Mouse (Mus musculus): ENCODE data around the gene Agbl2. TPM values are rescaled to one million over a fixed set of nuclear protein-coding genes. Genes with fewer than 3 reads are reported as not detected.

Gene Agbl2
- total RNA-seq (2021): 1 to 10 TPM in 1 of 2 experiments, under 1 TPM in 1; 0.64 to 1.5 TPM
- long read RNA-seq, partial matches to known transcripts: 1 of 5 reads
- long read RNA-seq, other reads (novel, unspliced or antisense): 4 of 5 reads

DNA sequence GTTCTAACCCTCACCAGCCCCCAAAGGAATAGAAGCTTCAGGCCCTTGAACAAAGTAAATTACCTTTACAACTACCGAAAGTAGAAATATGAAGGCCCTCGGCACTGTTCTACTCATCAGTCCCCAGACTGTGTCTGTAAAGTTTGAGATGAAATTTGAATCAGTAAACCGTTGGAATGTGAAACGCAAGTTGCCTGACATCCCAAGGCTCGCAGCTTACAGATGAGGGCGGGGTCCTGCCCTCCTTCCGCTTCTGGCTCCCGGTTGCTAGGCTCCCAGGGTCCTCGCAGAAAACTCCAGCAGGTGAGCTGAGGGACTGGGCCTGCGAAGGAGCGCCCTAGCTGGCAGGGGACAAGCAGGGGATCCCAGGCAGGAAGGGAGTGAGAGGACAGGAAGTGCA, at the start of gene Agbl2:
Agbl2 (plus strand) TSS at position 270 of the 400 bp plus-strand sequence.
- no peak for DNase-seq (ENCODE audit: low spot score in 2 of 2)

DNA sequence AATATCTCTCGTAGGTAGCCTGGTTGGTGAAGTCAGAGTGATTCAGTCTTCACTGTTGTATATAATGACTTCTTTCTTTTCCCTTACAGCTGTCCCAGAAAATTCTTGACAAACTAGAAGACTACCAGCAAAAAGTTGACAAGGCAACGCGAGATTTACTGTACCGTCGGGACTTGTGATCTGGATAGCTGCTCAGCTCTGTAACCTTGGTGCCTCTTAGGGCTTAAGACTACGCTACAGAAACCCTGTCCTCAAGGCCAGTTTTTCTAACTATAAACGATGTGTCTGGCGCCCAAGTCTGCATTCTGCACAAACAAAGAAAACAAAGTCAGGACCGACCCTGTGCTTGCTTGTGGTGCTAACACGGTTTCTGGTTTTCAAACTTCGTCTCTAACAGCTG, 47.2 kb upstream of the Agbl2 start:
- no peak for DNase-seq (ENCODE audit: low spot score in 2 of 2)

DNA sequence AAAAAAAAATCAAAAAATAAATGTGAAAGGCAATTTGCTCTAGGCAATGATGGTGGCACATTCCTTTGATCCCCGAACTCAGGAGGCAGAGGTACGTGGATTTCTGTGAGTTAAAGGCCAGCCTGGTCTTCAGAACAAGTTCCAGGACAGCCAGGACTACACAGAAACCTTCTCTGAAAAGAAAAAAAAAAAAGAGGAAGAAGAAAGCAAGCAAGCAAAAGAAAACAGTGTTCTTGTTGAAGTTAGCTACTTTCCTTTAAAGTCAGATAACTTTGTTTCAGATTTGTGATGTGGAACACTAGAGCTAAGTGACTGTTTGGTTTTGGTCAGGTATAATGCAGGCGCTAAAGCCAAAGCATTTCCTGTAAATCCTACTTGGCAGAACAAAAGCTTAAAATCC, 43.7 kb upstream of the Agbl2 start:
- DNase-seq (ENCODE audit: low spot score in 2 of 2): no peak

GRCm38 (mm10) chr2:90739327-90739726, 43.2 kb upstream of the Agbl2 start:
- DNase-seq (ENCODE audit: low spot score in 2 of 2): no peak

- DNase-seq (ENCODE audit: low spot score in 2 of 2): no peak
Measured at GRCm38 (mm10) chr2:90739921-90740320, 42.6 kb upstream of the Agbl2 start.

DNA sequence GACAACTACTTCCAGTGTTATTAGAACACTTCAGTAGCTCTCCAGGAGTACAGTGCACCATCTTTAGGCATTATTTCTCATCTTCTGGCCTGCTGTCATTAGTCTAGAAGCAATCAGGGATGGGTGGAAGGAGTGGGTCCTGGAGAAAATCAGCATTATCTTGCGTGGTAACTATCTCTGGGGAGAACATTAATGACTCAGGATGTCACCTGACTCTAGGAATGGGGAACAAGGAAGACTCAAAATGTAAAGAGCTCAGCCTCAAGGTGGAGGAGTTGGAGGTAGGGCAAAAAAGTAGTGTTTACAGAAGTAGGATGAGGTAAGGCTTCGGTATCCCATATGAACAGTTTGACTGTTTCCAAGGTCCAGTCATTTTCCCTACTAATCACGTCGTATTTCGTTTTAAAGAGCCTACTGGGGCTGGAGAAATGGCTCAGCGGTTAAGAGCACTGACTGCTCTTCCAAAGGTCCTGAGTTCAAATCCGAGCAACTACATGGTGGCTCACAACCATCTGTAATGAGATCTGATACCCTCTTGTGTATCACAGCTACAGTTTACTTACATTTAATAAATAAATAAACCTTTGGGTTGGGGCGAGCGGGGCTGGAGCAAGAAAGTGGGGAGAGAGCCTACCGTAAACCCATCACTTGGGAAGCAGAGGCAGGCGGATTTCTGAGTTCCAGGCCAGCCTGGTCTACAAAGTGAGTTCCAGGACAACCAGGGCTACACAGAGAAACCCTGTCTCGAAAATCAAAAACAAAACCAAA, 38.1 kb upstream of the Agbl2 start:
- no peak for DNase-seq (ENCODE audit: low spot score in 2 of 2)

DNA sequence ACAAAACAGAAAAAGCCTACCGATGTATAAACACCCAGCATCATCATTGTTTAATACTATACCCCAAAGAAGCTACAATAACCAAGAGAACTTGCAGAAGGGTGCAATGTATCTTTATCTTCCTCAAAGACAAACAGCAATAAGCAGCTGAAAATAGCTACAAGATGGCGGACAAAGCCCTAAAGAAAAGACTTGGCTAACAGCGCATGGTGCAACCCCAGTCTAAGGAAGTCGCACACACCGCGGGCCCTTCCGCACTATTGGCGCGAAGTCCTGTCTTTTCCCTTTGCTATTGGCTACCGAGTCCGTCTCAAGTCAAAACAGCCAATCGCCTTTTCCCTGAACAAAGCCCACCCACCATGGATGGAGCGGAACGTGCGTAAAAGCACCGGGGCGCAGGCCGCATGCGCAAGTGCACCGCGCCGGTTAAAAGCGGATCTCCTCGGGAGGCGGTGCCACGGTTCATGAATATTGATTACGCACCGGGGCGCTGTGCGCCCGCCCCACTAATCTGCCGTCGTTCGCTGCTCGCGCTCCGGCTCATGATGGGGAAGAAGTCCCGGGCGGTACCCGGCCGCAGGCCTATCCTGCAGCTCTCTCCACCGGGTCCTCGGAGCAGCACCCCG, 37.4 kb upstream of the Agbl2 start, which contains the start of gene Fnbp4:
Fnbp4 (plus strand) TSS at position 318 of the 626 bp plus-strand sequence.
- peak; percentile 99 for DNase-seq (ENCODE audit: low spot score in 2 of 2)

- DNase-seq (ENCODE audit: low spot score in 2 of 2): peak; percentile 22 to 49
Measured at GRCm38 (mm10) chr2:90745740-90746537, 36.6 kb upstream of the Agbl2 start.

DNA sequence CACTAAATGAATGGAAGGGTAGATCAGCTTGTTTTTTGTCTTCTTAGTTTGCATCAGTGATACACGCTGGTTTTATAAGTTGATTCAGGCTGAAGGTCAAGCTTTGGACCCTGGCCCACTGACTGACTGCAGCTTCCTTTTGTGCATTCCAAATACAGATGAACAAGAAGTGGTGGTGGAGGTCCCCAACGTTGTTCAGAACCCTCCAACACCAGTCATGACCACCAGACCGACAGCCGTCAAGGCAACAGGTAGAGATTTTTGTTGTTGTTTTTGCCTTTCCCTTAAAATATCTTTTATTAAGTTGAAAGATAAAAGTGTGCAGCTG, 36.0 kb upstream of the Agbl2 start:
- no peak for DNase-seq (ENCODE audit: low spot score in 2 of 2)

DNA sequence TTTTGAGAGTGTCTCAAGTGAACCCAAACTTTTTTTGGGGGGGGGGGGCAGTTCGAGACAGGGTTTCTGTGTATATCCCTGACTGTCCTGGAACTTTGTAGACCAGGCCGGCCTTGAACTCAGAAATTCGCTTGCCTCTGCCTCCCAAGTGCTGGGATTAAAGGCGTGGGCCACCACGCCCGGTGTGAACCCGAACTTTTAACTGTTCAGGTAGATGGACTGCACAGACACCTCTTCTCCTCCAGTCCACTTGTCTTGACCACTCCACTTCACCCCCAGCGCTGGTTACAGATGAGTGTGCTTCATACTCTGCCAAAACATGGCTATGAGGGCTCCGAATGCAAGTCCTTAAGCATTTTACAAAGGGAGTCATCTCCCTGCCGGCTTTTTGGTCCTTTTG, 35.4 kb upstream of the Agbl2 start:
- no peak for DNase-seq (ENCODE audit: low spot score in 2 of 2)

- no peak for DNase-seq (ENCODE audit: low spot score in 2 of 2)
Measured at GRCm38 (mm10) chr2:90749676-90750459, 32.7 kb upstream of the Agbl2 start.

DNA sequence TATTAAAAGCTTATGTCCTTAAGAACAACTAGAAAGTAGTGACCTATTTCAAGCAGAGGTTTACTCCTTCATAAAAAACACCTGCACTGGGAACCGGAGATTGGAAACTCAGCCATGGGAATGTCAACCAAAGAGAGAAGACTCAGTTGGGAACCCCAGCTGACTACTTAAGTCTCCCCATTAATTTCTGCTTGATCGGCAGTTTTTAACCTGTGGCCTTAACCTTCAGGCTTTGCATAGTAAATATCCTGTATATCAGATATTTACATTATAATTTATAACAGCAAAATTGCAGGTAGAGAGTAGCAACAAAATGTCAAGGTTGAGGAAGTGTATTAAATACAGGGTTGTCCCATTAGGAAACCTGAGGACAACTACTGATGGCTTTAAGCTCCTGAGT, 29.0 kb upstream of the Agbl2 start:
- DNase-seq (ENCODE audit: low spot score in 2 of 2): no peak

DNA sequence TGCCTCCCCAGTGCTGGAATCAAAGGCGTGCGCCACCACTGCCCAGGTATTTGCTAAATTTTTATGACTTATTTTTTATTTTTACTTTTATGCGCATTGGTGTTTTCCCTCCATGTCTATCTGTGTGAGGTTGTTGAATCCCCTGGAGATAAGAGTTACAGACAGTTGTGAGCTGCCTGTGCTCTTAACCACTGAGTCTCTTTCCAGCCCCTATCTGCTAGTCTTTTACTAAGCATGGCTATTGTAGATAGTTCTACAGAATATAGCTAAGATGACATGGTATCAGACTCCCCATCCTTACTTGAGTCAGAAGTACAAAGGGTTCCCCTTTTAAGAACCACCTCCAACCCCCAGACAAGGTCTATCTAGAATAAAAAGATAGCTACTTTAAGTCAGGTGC, 28.3 kb upstream of the Agbl2 start:
- DNase-seq (ENCODE audit: low spot score in 2 of 2): no peak

DNA sequence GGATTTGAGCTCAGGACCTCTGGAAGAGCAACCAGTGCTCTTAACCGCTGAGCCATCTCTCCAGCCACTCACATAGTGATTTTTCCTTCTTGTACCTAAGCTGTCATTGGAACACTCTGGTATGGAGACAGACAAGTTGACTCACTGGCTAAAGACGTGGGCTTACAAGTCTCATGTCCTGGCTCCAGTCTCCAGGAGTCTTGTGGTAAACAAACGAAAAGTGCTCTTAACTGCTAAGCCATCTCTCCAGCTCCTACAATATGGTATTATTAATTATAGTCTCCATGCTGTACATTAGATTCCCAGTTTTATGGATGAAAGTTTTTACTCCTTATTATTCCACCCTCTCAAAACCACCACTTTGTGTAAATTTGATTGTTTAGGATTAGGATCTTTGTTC, 17.4 kb upstream of the Agbl2 start:
- DNase-seq (ENCODE audit: low spot score in 2 of 2): no peak

GRCm38 (mm10) chr2:90781323-90781722, 1.2 kb upstream of the Agbl2 start:
- no peak for DNase-seq (ENCODE audit: low spot score in 2 of 2)

- no peak for DNase-seq (ENCODE audit: low spot score in 2 of 2)
Measured at GRCm38 (mm10) chr2:90781938-90782337, 589 bp upstream of the Agbl2 start.

DNA sequence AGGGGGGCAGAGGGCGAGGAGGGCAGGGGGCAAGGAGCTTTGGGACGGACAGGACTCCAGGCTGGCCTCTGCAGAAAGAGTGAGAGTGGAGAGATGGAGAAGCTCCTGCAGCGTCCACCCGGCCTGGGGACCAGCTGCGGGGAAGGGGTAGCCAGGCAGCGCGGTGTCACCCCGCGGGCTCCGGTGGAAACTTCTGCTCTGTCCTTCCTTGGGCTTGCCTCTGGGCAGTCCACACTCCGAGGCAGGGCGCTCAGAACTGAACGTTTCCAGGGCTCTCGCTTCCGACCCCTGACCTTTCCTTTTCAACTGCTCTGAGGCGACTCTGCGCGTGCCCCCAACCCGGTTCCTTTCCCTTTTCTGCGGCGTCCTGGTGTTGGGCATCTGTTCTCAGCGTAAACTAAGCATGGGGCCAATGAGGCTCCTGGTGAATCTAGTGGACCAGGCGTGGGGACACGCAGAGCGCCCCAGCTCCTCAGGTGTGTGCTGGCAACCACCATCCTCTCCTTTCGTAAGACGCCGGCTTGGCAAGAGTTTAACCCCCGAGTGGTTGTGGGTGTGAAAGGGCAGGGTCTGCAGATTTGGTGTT, 467 bp downstream of the Agbl2 start:
- no peak for DNase-seq (ENCODE audit: low spot score in 2 of 2)

DNA sequence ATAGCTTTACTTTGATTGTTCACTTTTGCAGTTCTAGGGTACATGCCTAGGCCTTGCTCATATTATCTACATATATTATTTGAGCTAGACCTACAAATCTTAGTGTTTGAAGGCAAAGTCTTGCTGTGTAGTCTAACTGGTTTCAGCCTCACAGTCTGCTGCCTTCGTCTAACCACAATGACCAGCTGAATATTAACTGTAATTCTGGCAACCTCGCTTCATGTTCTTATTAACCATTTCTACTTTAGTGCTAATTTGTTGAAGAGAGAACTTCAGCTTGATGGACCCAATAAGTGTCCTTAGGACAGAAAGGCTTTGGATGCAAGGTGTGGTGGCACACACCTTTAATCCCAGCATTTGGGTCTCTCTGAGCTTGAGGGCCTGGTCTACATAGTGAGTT, 5.6 kb downstream of the Agbl2 start:
- DNase-seq (ENCODE audit: low spot score in 2 of 2): no peak

GRCm38 (mm10) chr2:90808241-90809126, 26.0 kb downstream of the Agbl2 start:
- DNase-seq (ENCODE audit: low spot score in 2 of 2): no peak

DNA sequence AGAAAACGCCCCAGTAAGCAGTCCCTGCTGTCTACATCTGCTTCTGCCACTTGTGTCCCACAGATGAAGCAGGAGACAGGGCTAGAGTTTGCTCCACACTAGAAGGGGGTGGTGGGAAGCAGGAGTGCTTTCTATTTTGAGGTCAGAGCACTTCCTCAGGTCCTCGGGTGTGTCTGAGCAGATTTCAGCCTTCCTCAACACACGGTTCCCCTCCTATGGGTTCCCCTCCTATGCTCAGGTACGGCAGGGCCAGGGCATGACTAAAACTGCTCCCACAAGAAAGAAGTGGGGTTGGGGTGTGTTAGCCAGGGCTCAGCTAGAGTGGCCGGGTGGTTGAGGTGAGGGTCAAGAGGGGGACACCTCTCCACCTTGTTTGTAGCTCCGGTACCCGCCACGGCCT, 28.2 kb downstream of the Agbl2 start:
- DNase-seq (ENCODE audit: low spot score in 2 of 2): no peak
